Mouse (Mus musculus) ES-E14 (cell line): ENCODE measurements around the gene Gm49393. TPM values are rescaled to one million over a fixed set of nuclear protein-coding genes. Genes with fewer than 3 reads are reported as not detected.
"Not testable (repeated sequence)": the region's sequence is repeated elsewhere in the genome, so short reads cannot be mapped to it uniquely, and the experiment has no call there.

Source experiments
- DNase-seq: peaks from one replicate; pipeline ENCODE4 v3.0.0-alpha.2; 2013; ENCODE audit warnings: low read depth, low spot score
- H3K27ac ChIP-seq: 2 replicates; pipeline ENCODE4 v1.5.1; 2012; ENCODE audit warnings: low read depth, mild to moderate bottlenecking, low read length, moderate library complexity, mixed read lengths; ENCODE audit not compliant: poor library complexity, insufficient read depth, severe bottlenecking
- H3K36me3 ChIP-seq: 2 replicates; pipeline ENCODE4 v1.6.1; 2012; ENCODE audit warnings: mild to moderate bottlenecking, low read length, moderate library complexity, mixed read lengths; ENCODE audit not compliant: control insufficient read depth, poor library complexity, insufficient read depth, severe bottlenecking
- H3K4me1 ChIP-seq, 2 experiments: fragments of 150-350 bp in 1 of 2; sonication (generic) in 1 of 2; 2 replicates each; pipeline ENCODE4 v1.6.1; 2012; ENCODE audit warnings: low read length in 2 of 2, mild to moderate bottlenecking in 1 of 2, mixed read lengths in 1 of 2; ENCODE audit not compliant: control insufficient read depth in 2 of 2, insufficient read depth in 2 of 2, poor library complexity in 1 of 2
- H3K4me3 ChIP-seq, 2 experiments: fragments of 150-350 bp in 1 of 2; sonication (generic) in 1 of 2; 2 replicates each; pipeline ENCODE4 v1.5.1; 2012; ENCODE audit warnings: low read length in 2 of 2, low read depth in 1 of 2, mild to moderate bottlenecking in 1 of 2, mixed read lengths in 1 of 2; ENCODE audit not compliant: insufficient read depth in 1 of 2, poor library complexity in 1 of 2, severe bottlenecking in 1 of 2
- H3K9ac ChIP-seq: 2 replicates; pipeline ENCODE4 v1.6.1; 2012; ENCODE audit warnings: low read depth, mild to moderate bottlenecking, low read length, mixed read lengths; ENCODE audit not compliant: poor library complexity, insufficient read depth, severe bottlenecking
- H3K9me3 ChIP-seq: fragments of 150-350 bp; sonication (generic); 2 replicates; pipeline ENCODE4 v1.6.1; 2012; ENCODE audit warnings: low read depth, mild to moderate bottlenecking, low read length; ENCODE audit not compliant: control insufficient read depth, insufficient read depth
- CHD2 ChIP-seq: IDR thresholded peaks from 2 replicates; pipeline ENCODE4 v1.6.1; 2014; ENCODE audit warnings: mild to moderate bottlenecking, low read depth, low read length, inconsistent platforms
- HCFC1 ChIP-seq: IDR thresholded peaks from 2 replicates; pipeline ENCODE4 v1.6.1; 2012; ENCODE audit warnings: low read length, inconsistent platforms, borderline replicate concordance; ENCODE audit not compliant: insufficient read depth
- MAFK ChIP-seq: IDR thresholded peaks from 2 replicates; pipeline ENCODE4 v1.6.1; 2014; ENCODE audit warnings: mild to moderate bottlenecking, low read depth, low read length, inconsistent platforms; ENCODE audit not compliant: insufficient read depth
- ZC3H11A ChIP-seq: IDR thresholded peaks from 2 replicates; pipeline ENCODE4 v1.6.1; 2012; ENCODE audit warnings: low read depth, mild to moderate bottlenecking, inconsistent platforms, low read length, borderline replicate concordance
- ZNF384 ChIP-seq: IDR thresholded peaks from 2 replicates; pipeline ENCODE4 v1.6.1; 2012; ENCODE audit warnings: low read depth, low read length, inconsistent platforms
- in situ Hi-C, 2 experiments: fragments of 600-800 bp; cut with MboI; formaldehyde crosslinking; loops; one replicate each; pipeline ENCODE4 v1.15.1; 2025; ENCODE audit warnings: low sequenced_read_pairs in 2 of 2, inconsistent platforms in 1 of 2; ENCODE audit not compliant: unreplicated experiment in 2 of 2
- total RNA-seq: library from RNA; depleted of rRNA; stranded (reverse); fragments of 300-350 nt; gene quantifications from 2 replicates; pipeline ENCODE4 v1.2.3, GENCODE M21; 2012

The Gm49393 gene
- total RNA-seq, 1 experiment: not detected

DNA sequence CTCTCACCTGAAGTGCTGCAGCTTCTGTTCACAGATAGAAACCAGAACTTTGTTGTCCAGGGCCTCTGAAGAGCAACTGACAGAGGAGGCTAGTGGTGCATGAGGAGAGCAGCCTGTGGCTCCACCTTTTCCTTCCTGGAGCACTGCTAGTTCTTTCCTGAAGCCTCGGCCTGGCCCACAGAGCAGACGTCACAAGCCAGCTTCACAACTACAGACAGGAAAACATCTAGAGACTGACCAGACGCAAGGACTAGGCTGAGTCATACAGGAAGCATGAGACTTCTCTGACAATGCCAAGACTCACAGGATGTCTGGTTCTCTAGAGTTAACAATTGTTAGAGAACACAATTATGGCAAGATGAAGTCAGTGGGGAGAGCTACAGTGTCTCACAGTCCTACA, 38.1 kb downstream of the Gm49393 start, which contains the start of gene Ctla2b:
Gene Ctla2b, minus strand, starts transcription at position 120 of the 400 bp plus-strand sequence.
- DNase-seq: no peak
- H3K4me1 ChIP-seq: no peaks in the 10 kb centered on the region

DNA sequence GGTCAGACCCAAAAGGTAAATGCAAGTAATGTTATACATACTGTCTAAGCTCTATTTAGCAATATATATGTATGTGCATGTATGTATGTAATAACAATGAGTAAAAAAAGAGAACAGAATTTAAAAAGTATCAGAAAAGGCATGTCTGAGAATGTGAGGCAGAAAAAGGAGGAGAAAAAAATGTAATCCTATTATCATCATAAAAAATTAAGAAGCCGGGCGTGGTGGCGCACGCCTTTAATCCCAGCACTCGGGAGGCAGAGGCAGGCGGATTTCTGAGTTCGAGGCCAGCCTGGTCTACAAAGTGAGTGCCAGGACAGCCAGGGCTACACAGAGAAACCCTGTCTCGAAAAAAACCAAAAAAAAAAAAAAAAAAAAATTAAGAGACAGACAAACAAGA, 38.6 kb downstream of the Gm49393 start, which contains the start of gene Gm49392:
Gene Gm49392, minus strand, starts transcription at position 101 of the 400 bp plus-strand sequence.
- in situ Hi-C loops, H3K4me3 ChIP-seq, H3K9ac ChIP-seq, H3K36me3 ChIP-seq, H3K9me3 ChIP-seq, DNase-seq, H3K4me1 ChIP-seq, H3K27ac ChIP-seq: not testable (repeated sequence)

More for the DNA sequence above, 38.1 kb downstream of the Gm49393 start, which contains the start of gene Ctla2b:
- Histone ChIP-seq H3K9ac (no peak within 1 kb of the TSS), H3K36me3 (no peaks in the 10 kb centered on the region), H3K9me3 (no peaks in the 10 kb centered on the region), H3K4me3 (no peak within 1 kb of the TSS), H3K27ac (no peak within 1 kb of the TSS)
- TF ChIP-seq ZNF384: no peak
- in situ Hi-C loops: no loop called here

DNA sequence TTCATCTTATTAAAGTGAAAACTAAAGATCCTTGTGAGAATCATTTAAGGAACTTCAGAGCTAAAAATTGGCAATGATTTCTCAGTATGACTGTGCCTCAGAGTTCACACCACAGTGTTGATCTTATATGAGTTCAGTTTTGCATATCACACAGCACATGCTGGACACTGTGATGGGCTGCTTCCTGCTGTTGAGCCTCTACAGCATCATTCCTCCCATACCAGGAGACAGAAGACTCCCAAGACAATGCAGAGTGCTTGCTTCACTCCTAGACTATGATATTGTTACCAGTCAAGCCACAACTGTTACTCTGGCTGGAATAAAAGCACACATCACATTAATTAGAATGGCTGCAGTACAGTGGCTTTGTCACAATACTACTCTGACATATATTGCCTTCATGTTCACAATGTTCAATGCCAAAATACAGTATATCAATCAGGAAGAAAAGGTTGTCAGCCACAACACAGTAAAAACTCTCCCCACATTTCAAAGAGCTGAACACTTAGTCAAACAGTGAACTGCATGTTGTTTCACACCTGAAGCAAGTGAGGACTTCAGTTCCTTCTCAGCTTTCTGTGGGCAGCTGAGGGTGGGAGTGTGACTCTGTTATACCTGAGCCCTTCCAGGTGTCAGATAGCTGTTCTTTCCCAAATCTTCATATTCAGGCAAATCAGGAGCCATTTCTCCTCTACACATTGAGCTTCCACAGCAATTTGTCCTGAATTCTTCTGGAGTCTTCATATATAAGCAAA, 39.8 kb downstream of the Gm49393 start:
- Histone ChIP-seq H3K36me3 (no peaks in the 10 kb centered on the region), H3K27ac (no peak overlapping the region), H3K9ac (no peak overlapping the region), H3K4me3 (no peak overlapping the region), H3K4me1 (no peaks in the 10 kb centered on the region), H3K9me3 (no peaks in the 10 kb centered on the region)
- in situ Hi-C loops: no loop called here
- TF ChIP-seq MAFK: no peak
- no peak for TF ChIP-seq CHD2
- no peak for TF ChIP-seq ZNF384
- no peak for TF ChIP-seq ZC3H11A
- TF ChIP-seq HCFC1: no peak
- DNase-seq: no peak

DNA sequence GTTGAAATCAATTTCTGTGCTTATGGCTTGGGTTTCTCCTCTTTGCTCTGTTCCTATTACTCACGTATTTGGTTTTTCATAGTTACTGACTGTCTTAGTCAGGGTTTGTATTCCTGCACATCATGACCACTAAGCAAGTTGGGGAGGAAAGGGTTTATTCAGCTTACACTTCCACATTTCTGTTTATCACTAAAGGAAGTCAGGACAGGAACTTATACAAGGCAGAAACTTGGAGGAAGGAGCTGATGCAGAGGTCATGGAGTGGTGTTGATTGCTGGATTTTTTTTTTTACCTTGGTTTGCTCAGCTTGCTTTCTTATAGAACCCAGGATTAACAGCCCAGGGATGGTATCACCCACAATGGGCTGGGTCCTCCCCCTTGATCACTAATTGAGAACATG, 43.1 kb downstream of the Gm49393 start:
- Histone ChIP-seq H3K27ac (no peak overlapping the region), H3K4me1 (no peaks in the 10 kb centered on the region), H3K9ac (no peak overlapping the region), H3K9me3 (no peaks in the 10 kb centered on the region), H3K4me3 (no peak overlapping the region), H3K36me3 (no peaks in the 10 kb centered on the region)
- in situ Hi-C loops: no loop called here
- TF ChIP-seq ZC3H11A (no peak), HCFC1 (no peak), ZNF384 (no peak), MAFK (no peak), CHD2 (no peak)
- DNase-seq: no peak

GRCm38 (mm10) chr13:60864281-60864680, 71.1 kb downstream of the Gm49393 start, which contains the start of gene 4930486L24Rik:
TSS of gene 4930486L24Rik (minus strand) at chr13:60864475.
- no peaks in the 10 kb centered on the region for H3K4me1 ChIP-seq
- no peaks in the 10 kb centered on the region for H3K36me3 ChIP-seq
- in situ Hi-C loops: no loop called here
- no peak within 1 kb of the TSS for H3K4me3 ChIP-seq
- DNase-seq: no peak
- TF ChIP-seq ZNF384 (no peak), MAFK (no peak), HCFC1 (no peak), ZC3H11A (no peak), CHD2 (no peak)
- H3K27ac ChIP-seq: no peak within 1 kb of the TSS
- H3K9me3 ChIP-seq: no peaks in the 10 kb centered on the region
- no peak within 1 kb of the TSS for H3K9ac ChIP-seq
